Mouse (Mus musculus) liver, postnatal 0 days (tissue): ENCODE measurements around the gene Aurka. TPM values are rescaled to one million over a fixed set of nuclear protein-coding genes. Genes with fewer than 3 reads are reported as not detected.
A peak's percentile ranks its signal among the peaks of the same experiment; 100 is the strongest.

Source experiments
- ATAC-seq: fragments of 200-750 bp; cut with Nextera tagmentation; 2 replicates; pipeline ENCODE4 v1.8.0; 2017; ENCODE audit warnings: mild to moderate bottlenecking, moderate library complexity
- DNase-seq: peaks from one replicate; pipeline ENCODE4 v3.0.0-alpha.2; 2016
- H3K27ac ChIP-seq: fragments of 300-500 bp; sonication (generic); 2 replicates; pipeline ENCODE4 v1.5.1; 2014; ENCODE audit warnings: antibody characterized with exemption, moderate library complexity, mild to moderate bottlenecking, low read depth
- H3K27me3 ChIP-seq: fragments of 300-500 bp; sonication (generic); 2 replicates; pipeline ENCODE4 v1.6.1; 2014; ENCODE audit warnings: low read length, control low read depth, mixed read lengths; ENCODE audit not compliant: insufficient read depth
- H3K36me3 ChIP-seq: fragments of 300-500 bp; sonication (generic); replicated peaks from 2 replicates; pipeline ENCODE4 v1.6.1; 2014; ENCODE audit warnings: mild to moderate bottlenecking, control low read depth, low read length, moderate library complexity, mixed read lengths; ENCODE audit not compliant: insufficient read depth
- H3K4me1 ChIP-seq: fragments of 300-500 bp; sonication (generic); 2 replicates; pipeline ENCODE4 v1.6.1; 2014; ENCODE audit warnings: antibody characterized with exemption, mild to moderate bottlenecking, control low read depth; ENCODE audit not compliant: insufficient read depth
- H3K4me2 ChIP-seq: fragments of 300-500 bp; sonication (generic); 2 replicates; pipeline ENCODE4 v1.6.1; 2014; ENCODE audit warnings: low read depth, mild to moderate bottlenecking, low read length, moderate library complexity, mixed read lengths
- H3K4me3 ChIP-seq: fragments of 300-500 bp; sonication (generic); 2 replicates; pipeline ENCODE4 v1.5.1; 2014; ENCODE audit warnings: low read depth, low read length
- H3K9ac ChIP-seq: fragments of 300-500 bp; sonication (generic); replicated peaks from 2 replicates; pipeline ENCODE4 v1.6.1; 2014; ENCODE audit warnings: mild to moderate bottlenecking, moderate library complexity
- H3K9me3 ChIP-seq: fragments of 300-500 bp; sonication (generic); 2 replicates; pipeline ENCODE4 v1.6.1; 2016; ENCODE audit warnings: mild to moderate bottlenecking, control low read depth, low read length, mixed read lengths
- CTCF ChIP-seq: sonication (generic); IDR thresholded peaks from 2 replicates; pipeline ENCODE4 v1.5.1; 2016; ENCODE audit warnings: antibody characterized with exemption, low read depth
- EP300 ChIP-seq: IDR thresholded peaks from 2 replicates; pipeline ENCODE4 v1.6.1; 2016; ENCODE audit warnings: antibody characterized with exemption, low read depth, mild to moderate bottlenecking
- WGBS: fragments of 180-500 bp; shearing (Covaris S2); extraction: QIAGEN DNeasy Blood & Tissue Kit; methylation state at CpG from one replicate; pipeline ENCODE4 v1.1.7; 2014; ENCODE audit not compliant: insufficient replicate concordance; 5-methylcytosine and 5-hydroxymethylcytosine counted together
- polyA plus RNA-seq: library from polyadenylated mRNA; unstranded; fragments of >200 nt; fragmentation: Nextera tagmentation; extraction: Ambion mirVana; gene quantifications from 2 replicates; pipeline ENCODE4 v1.2.1, GENCODE M21; 2015

Gene Aurka
- polyA plus RNA-seq, 1 experiment from 2014 or later, result 45.4 TPM

GRCm38 (mm10) chr2:172392041-172392521 is 21.7 kb upstream of the Aurka start:
- Histone ChIP-seq H3K4me3 (no peak overlapping the region), H3K36me3 (no peaks in the 10 kb centered on the region), H3K4me1 (peaks cover 9% of the 10 kb centered on the region), H3K4me2 (no peak overlapping the region), H3K27me3 (no peaks in the 10 kb centered on the region), H3K9me3 (no peaks in the 10 kb centered on the region), H3K27ac (no peak overlapping the region), H3K9ac (no peak overlapping the region)
- no peak for TF ChIP-seq EP300
- 56% methylated on average over 10 of the region's 10 CpGs for WGBS
- ATAC-seq (no peak), DNase-seq (no peak)

DNA sequence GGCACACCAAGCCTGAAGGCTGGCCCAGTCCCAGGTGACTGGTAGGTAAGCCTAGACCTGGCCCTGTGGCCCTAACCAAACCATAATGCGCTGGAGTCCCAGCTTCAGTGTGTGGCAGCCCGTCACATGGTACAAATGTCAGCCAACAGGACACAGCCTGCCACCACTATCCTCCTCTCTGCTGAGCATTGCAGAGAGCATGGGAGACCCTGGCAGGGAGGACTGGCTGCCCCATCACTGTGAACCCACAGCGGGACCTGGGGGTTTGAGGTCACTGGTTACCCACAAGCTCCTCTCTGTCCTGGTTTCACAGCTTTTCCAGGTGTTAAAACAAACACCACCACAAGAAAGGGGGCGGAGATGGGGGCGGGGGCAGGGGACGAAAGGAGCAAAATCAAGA is 20.0 kb upstream of the Aurka start:
- Histone ChIP-seq H3K9ac (no peak overlapping the region), H3K4me3 (no peak overlapping the region), H3K4me1 (peaks cover 9% of the 10 kb centered on the region; the same call in 1 of the 2 replicates), H3K27me3 (no peaks in the 10 kb centered on the region), H3K27ac (no peak overlapping the region), H3K9me3 (no peaks in the 10 kb centered on the region), H3K4me2 (no peak overlapping the region), H3K36me3 (no peaks in the 10 kb centered on the region)
- TF ChIP-seq CTCF, result no peak
- no peak for TF ChIP-seq EP300
- DNase-seq (no peak), ATAC-seq (no peak)
- WGBS, result 37% methylated on average over 6 of the region's 6 CpGs

- H3K9me3 ChIP-seq, result no peaks in the 10 kb centered on the region
- H3K4me1 ChIP-seq, result no peaks in the 10 kb centered on the region
- H3K27ac ChIP-seq, result no peak overlapping the region
- H3K27me3 ChIP-seq, result no peaks in the 10 kb centered on the region
- ATAC-seq, result no peak
- no peak for DNase-seq
- H3K36me3 ChIP-seq, result peaks cover 22% of the 10 kb centered on the region
- TF ChIP-seq CTCF, result no peak
- no peak for TF ChIP-seq EP300
- 82% methylated on average over 3 of the region's 3 CpGs for WGBS
- no peak overlapping the region for H3K9ac ChIP-seq
- H3K4me2 ChIP-seq, result no peak overlapping the region
- H3K4me3 ChIP-seq, result no peak overlapping the region
These were observed 14.4 kb upstream of the Aurka start for GRCm38 (mm10) chr2:172384715-172385114.

DNA sequence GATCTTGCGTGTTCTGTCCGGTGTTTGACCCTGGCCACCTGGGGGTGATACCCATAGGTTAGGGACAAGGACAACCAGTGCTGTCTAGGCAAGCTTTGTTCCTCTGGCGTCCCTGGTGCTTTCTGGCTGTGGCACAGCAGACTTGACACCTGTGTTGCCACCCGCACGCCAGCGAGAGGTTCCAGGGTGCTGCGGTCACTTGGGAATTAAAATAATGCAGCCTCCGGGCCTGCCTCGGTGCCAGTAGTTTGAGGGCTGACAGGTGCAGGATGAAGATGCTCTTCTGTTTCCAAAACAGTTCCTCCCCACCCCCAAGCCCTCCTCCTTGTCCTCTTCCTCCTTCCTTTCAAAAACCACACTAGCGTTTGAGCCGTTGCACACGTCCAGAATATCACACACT is 11.6 kb upstream of the Aurka start:
- Histone ChIP-seq H3K27me3 (no peaks in the 10 kb centered on the region), H3K4me3 (no peak overlapping the region), H3K9ac (no peak overlapping the region), H3K4me2 (no peak overlapping the region), H3K36me3 (peaks cover 47% of the 10 kb centered on the region), H3K27ac (0 out of 2 replicates have a peak overlapping the region, but pooled peaks have one; percentile 44), H3K9me3 (no peaks in the 10 kb centered on the region), H3K4me1 (no peaks in the 10 kb centered on the region)
- WGBS, result 74% methylated on average over 12 of the region's 12 CpGs
- TF ChIP-seq EP300 (no peak), CTCF (no peak)
- DNase-seq (no peak), ATAC-seq (peak; percentile 31; the same call in 1 of the 2 replicates)

GRCm38 (mm10) chr2:172381341-172381740 is 11.0 kb upstream of the Aurka start:
- Histone ChIP-seq H3K36me3 (peaks cover 51% of the 10 kb centered on the region), H3K27ac (0 out of 2 replicates have a peak overlapping the region, but pooled peaks have one; percentile 44), H3K4me2 (no peak overlapping the region), H3K9me3 (no peaks in the 10 kb centered on the region), H3K9ac (no peak overlapping the region), H3K27me3 (no peaks in the 10 kb centered on the region), H3K4me3 (no peak overlapping the region), H3K4me1 (no peaks in the 10 kb centered on the region)
- TF ChIP-seq EP300, result no peak
- TF ChIP-seq CTCF, result no peak
- WGBS, result 84% methylated on average over 11 of the region's 11 CpGs
- no peak for ATAC-seq
- no peak for DNase-seq

DNA sequence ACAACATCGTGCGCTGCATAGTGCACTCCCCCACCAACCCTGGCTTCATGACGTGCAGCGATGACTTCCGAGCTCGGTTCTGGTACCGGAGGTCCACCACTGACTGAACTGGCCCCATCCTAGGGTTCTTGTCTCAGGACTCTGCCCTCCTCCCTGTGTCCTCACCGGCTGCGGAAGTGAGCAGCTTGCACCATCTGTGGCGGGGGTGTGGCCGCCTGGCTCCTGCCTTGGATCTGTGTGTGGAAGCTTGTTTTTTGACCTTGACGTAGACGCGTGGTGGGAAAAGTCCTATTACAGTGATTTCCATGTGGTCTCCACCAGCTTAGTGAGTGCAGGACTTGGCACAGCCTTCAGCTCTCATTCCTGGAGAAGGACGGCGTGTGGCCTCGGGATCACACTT is 10.2 kb upstream of the Aurka start:
- H3K4me2 ChIP-seq, result no peak overlapping the region
- TF ChIP-seq EP300 (no peak), CTCF (no peak)
- no peak overlapping the region for H3K4me3 ChIP-seq
- no peak overlapping the region for H3K27ac ChIP-seq
- DNase-seq (no peak), ATAC-seq (no peak)
- H3K27me3 ChIP-seq, result no peaks in the 10 kb centered on the region
- H3K36me3 ChIP-seq, result peaks cover 60% of the 10 kb centered on the region
- no peaks in the 10 kb centered on the region for H3K4me1 ChIP-seq
- H3K9ac ChIP-seq, result no peak overlapping the region
- H3K9me3 ChIP-seq, result no peaks in the 10 kb centered on the region
- WGBS, result 91% methylated on average over 17 of the region's 17 CpGs

- no peaks in the 10 kb centered on the region for H3K27me3 ChIP-seq
- H3K27ac ChIP-seq, result no peak overlapping the region
- no peak overlapping the region for H3K4me3 ChIP-seq
- DNase-seq (peak; percentile 74), ATAC-seq (peak; percentile 66)
- TF ChIP-seq EP300, result no peak
- TF ChIP-seq CTCF, result peak; percentile 86
- H3K9me3 ChIP-seq, result no peaks in the 10 kb centered on the region
- no peak overlapping the region for H3K9ac ChIP-seq
- H3K4me2 ChIP-seq, result no peak overlapping the region
- 60% methylated on average over 7 of the region's 7 CpGs for WGBS
- no peaks in the 10 kb centered on the region for H3K4me1 ChIP-seq
- peaks cover 81% of the 10 kb centered on the region for H3K36me3 ChIP-seq
These were observed 8.0 kb upstream of the Aurka start for GRCm38 (mm10) chr2:172378332-172378731.
